Mouse (Mus musculus): Measurements from ENCODE around the gene Kif18b.

Kif18b gene

GRCm38 (mm10) chr11:102939024-102939675 is 14.2 kb upstream of the Kif18b start:
- DNase-seq (ENCODE audit: low read depth, low spot score): no peak

GRCm38 (mm10) chr11:102937529-102938182 is 12.7 kb upstream of the Kif18b start:
- no peak for DNase-seq (ENCODE audit: low read depth, low spot score)

DNA sequence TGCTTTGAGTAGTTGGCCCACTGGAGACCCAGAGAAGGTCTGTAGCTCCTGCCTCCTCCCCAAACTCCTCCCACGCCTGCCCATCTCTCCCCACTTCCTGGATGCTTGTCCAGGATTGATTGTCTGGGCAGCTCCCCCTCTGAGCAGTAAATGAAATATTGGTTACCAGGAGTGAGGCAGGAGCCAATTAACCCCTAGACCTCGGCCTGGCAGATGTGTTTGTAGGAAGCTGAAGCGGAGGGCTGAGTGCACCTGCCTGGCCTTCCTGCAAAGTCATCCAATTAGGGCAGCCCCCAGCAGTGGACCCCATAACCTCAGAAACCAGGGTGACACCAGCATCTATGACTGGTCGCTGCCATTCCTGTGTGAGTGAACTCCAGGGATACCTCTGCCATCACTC is 11.3 kb upstream of the Kif18b start:
- no peak for DNase-seq (ENCODE audit: low read depth, low spot score)

GRCm38 (mm10) chr11:102930672-102931071 is 5.7 kb upstream of the Kif18b start:
- no peak for DNase-seq (ENCODE audit: low read depth, low spot score)

DNA sequence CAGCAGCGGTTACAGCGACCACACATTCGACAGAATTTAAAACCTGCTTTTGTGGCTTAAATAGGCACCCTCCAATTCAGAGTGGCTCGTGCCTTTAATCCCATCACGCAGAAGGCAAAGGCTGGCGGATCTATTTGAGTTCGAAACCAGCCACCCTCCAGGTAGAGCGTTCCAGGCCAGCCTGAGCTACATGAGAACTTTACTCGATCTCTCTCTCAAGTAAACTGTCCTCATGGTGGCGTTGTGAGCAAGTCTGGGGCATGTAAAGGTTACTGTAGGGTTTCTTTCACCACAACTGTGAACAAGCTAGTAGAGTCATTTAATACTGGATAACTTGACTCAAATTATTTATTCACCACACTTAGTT is 410 bp upstream of the Kif18b start:
- DNase-seq (ENCODE audit: low read depth, low spot score): no peak

DNA sequence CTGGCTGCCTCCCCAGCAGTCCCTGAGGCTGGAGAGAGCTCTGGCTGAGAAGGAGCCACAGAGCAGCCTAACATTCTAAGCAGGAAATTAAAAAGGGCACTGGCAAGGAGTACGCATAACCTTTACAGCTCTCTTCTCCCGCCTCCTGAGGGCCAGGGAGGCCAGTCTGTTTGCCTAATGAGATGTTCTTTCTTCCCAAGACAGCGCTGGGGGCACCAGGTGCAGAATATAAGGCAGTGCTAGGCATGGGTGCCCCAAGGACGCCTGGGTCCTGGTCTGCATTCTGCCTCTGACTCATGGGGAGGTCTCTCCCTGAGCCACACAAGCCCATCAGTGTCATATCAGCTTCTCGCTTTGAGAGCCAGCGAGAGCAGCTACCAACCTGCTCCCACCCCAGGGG is 3.4 kb downstream of the Kif18b start:
- DNase-seq (ENCODE audit: low read depth, low spot score): no peak

DNA sequence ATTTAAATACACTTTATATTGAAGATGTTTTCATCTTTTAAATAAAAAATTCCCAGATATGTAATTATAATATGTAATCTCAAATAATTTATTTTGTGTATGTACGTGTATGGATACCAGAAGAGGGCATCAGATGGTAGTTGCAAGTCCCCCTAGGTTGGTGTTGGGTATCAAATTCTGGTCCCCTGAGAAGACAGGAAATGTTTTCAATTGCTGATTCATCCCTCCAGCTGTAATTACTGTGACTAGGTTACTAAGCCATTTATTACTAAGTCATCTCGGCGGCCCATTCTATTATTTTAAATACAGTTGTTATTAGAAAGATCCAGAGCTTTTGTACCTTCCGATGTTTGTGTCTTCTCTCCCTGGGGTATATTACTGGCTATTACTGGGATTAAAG is 6.8 kb downstream of the Kif18b start:
- no peak for DNase-seq (ENCODE audit: low read depth, low spot score)

GRCm38 (mm10) chr11:102915380-102915779 is 9.5 kb downstream of the Kif18b start:
- no peak for DNase-seq (ENCODE audit: low read depth, low spot score)

GRCm38 (mm10) chr11:102911376-102911775 is 13.5 kb downstream of the Kif18b start:
- DNase-seq (ENCODE audit: low read depth, low spot score): no peak

DNA sequence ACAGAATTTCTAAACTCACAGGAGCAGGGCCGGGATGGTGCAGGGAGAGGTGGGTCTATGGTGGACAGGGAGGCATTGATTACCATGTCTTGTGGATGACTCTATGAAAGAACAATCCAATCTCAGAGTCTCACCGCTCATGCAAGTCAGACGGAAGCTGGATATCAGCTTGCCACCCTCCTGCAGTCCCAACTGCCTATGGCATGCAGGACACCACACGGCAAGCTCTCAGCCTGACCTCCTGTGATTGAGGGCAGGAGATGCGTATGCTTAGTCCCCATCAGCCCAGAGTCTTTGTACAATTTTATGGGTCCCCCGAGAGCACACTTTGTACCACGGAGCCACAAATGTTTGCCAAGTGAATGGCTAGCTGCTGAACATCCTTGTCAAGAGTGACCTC is 21.3 kb downstream of the Kif18b start:
- no peak for DNase-seq (ENCODE audit: low read depth, low spot score)

DNA sequence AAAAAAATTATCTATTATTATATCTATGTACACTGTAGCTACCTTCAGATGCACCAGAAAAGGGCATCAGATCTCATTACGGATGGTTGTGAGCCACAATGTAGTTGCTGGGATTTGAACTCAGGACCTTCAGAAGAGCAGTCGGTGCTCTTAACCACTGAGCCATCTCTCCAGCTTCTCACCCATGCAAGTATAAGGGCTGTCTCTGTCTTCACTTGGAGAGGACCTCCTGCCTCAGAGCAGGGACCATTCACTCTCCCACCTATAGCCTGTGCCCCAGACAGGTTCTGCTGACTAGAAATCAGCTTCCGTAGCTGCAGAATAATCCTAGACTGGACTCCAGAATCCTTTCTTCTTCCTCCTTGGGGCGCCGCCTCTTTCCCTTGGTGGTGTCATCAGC is 22.8 kb downstream of the Kif18b start:
- DNase-seq (ENCODE audit: low read depth, low spot score): no peak

DNA sequence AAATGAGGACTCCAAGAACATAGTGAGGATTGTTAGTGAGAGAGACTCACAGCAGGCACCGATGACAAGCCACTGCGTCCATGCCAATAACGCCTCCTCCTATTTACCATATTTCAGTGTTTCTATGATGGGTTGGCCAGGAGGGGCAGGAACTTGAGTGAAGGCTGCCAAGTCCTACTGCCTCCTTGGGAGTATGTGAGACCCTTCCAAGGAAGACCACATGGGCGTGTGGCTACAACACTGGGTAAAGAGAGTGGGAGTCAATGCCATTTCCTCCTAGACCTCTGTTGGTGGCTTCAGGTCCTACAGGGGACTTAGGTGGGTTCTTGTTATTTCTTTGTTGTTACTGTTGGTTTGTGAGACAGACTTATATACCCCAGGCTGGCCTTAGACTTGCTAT is 23.7 kb downstream of the Kif18b start:
- no peak for DNase-seq (ENCODE audit: low read depth, low spot score)

GRCm38 (mm10) chr11:102900763-102901162 is 24.2 kb downstream of the Kif18b start, which contains the start of gene Gfap:
Gene Gfap (minus strand): TSS chr11:102900912.
- peak; percentile 89 for DNase-seq (ENCODE audit: low read depth, low spot score)

GRCm38 (mm10) chr11:102898408-102898807 is 26.5 kb downstream of the Kif18b start:
- DNase-seq (ENCODE audit: low read depth, low spot score): no peak

GRCm38 (mm10) chr11:102896641-102897040 is 28.3 kb downstream of the Kif18b start:
- no peak for DNase-seq (ENCODE audit: low read depth, low spot score)

GRCm38 (mm10) chr11:102895779-102896178 is 29.1 kb downstream of the Kif18b start:
- no peak for DNase-seq (ENCODE audit: low read depth, low spot score)

DNA sequence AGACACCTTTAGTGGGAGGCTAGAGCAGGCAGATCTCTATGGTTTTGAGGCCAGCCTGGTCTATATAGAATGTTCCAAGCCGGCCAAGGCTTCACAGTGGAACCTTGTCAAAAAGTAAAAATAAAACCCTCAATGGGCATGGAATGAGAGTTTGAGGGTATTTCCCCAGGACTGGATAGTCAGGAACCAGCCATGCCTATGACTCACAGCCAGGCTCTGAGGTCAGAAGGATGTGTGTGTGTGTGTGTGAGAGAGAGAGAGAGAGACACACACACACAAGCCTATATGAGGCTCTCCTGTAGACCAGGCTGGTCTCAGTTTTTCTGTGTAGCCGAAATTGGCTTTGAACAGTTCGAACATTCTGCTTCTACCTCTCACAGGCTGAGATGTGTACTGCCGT is 30.2 kb downstream of the Kif18b start:
- no peak for DNase-seq (ENCODE audit: low read depth, low spot score)

GRCm38 (mm10) chr11:102893015-102893651 is 31.8 kb downstream of the Kif18b start:
- DNase-seq (ENCODE audit: low read depth, low spot score): peak; percentile 79

- peak; percentile 44 for DNase-seq (ENCODE audit: low read depth, low spot score)
These were observed 34.8 kb downstream of the Kif18b start for GRCm38 (mm10) chr11:102890096-102890495.

- no peak for DNase-seq (ENCODE audit: low read depth, low spot score)
These were observed 36.8 kb downstream of the Kif18b start for GRCm38 (mm10) chr11:102888135-102888534.

DNA sequence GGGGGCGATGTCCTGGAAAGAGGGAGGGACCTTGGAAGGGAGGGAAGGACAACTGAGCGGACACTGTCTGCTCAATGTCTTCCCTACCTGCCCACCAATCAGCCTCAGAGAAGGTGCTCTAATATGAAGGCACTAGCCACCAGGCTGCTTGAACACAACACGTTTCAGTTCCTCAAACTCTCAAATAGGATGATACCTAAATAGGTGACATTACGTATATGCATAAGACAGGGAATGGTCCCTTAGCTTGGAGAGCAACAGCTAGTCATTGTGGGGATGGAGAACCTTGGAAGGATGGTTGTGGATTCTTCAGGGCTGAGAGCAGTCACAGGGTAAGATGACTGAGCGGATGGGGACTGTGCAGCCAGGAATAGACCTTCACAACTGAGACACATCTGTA is 37.5 kb downstream of the Kif18b start:
- no peak for DNase-seq (ENCODE audit: low read depth, low spot score)

DNA sequence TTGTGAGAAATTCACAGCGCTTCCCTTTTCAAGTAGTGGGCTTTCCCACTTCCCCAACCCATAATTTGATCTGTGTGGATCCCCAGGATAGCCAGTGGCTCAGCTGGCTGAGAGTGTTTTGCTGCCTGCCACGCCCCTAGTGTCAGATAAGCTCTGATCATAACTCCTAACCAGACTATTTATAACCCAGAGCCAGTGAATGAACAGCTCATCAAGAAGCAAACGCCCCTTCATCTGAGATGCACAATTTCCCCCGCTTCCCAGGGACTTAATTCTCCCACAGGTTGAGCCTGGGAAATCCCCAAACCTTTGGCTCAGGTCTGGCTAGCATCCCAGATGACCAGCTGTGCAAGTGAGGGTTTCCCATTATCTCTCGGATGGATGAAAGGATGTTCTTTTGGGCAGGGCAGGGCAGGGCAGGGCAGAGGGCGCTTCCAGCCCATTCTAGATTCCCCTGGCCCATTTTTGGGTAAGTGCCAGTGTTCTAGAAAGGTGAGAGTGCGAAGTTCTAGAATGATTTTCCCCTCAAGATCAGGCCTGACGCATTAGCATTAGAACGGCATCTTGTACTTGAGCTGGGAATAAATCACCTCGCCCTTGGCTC is 40.2 kb downstream of the Kif18b start, which contains the start of gene Fam187a:
Fam187a (plus strand) TSS at position 554 of the 604 bp plus-strand sequence.
- DNase-seq (ENCODE audit: low read depth, low spot score): no peak

Measured in mesoderm, embryonic 11.5 days (tissue).